Mouse (Mus musculus) layer of hippocampus, postnatal 14 days (tissue): Measurements from ENCODE around the gene Sympk. TPM values are rescaled to one million over a fixed set of nuclear protein-coding genes. Genes with fewer than 3 reads are reported as not detected.
"Not testable (repeated sequence)": the region's sequence is repeated elsewhere in the genome, so short reads cannot be mapped to it uniquely, and the experiment has no call there.

Experiments used
- DNase-seq, 2 experiments: peaks; one replicate each; pipeline ENCODE4 v3.0.0; 2021 to 2022; ENCODE audit warnings: low spot score in 2 of 2, mixed read lengths in 1 of 2
- total RNA-seq, 2 experiments: library from RNA; stranded (reverse); gene quantifications; 2 replicates each; pipeline ENCODE4 v1.2.3; 2021

The Sympk gene
- total RNA-seq, 2 experiments from 2014 or later: 103 to 105 TPM

DNA sequence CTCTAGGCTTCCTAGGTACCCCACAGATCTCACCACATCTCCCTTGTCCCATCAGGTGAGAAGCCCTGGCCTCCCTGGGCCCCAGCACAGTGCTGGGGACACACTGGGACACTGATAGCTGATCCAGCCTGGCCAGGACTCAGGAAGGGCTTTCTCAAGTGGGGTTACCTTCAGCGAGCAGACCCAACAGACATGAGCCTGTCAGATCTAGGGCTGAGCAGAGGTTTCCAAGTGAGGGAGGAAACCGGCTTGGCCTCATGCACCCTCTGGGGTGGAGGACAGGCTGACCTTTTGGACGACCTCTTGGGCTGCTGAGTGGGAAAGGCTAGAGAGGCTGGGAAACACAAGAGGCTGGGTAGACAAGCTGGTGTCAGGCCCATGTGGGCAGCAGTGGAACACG lies 27.0 kb downstream of the Sympk start:
- DNase-seq: no peak

DNA sequence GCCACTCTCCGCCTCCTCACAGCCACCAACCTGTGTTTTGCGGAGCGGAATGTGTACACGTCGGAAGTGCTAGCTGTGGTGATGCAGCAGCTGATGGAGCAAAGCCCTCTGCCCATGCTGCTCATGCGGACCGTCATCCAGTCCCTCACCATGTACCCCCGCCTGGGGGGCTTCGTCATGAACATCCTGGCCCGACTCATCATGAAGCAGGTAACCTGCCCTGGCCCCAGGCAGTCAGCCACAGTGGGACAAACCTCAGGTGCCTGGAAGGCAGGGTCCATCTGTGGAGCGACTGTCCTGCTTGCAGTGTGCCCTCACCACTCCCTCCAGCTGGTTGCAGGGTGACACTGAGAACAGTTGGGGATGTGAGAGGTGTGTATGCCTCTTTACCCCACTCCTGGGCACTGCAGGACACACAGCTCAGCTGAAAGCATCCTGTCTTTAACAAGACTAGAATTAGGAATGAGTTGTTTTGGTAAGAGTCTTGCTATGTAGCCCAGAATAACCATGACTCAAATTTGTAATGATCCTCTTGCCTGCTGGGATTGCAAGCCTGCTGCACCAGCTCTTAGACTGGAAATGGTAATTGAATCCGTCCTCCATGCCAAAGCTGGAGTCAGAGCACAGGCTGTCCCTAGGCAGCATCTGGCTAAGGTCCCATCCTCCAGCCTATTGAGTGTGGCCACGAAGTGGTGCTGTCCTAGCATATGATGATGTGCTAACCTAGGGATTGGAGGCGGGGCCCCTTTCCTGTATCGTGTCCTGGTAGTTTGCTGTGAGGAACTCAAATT lies 28.4 kb downstream of the Sympk start:
- DNase-seq: peak; percentile 42 to 77

DNA sequence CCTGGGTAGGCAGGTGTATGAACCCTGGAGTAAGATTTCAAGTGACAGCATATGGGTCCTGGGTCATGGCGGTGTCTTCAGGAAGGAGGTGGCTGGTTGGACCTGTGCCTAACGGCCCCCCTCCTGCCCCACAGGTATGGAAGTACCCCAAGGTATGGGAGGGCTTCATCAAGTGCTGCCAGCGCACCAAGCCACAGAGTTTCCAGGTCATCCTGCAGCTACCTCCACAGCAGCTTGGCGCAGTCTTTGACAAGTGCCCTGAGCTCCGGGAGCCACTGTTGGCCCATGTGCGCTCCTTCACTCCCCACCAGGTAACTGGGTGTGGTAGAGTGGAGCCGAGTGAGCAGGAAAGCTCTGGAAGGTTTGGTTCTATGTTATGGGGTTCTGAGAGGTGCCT lies 29.0 kb downstream of the Sympk start:
- no peak for DNase-seq

DNA sequence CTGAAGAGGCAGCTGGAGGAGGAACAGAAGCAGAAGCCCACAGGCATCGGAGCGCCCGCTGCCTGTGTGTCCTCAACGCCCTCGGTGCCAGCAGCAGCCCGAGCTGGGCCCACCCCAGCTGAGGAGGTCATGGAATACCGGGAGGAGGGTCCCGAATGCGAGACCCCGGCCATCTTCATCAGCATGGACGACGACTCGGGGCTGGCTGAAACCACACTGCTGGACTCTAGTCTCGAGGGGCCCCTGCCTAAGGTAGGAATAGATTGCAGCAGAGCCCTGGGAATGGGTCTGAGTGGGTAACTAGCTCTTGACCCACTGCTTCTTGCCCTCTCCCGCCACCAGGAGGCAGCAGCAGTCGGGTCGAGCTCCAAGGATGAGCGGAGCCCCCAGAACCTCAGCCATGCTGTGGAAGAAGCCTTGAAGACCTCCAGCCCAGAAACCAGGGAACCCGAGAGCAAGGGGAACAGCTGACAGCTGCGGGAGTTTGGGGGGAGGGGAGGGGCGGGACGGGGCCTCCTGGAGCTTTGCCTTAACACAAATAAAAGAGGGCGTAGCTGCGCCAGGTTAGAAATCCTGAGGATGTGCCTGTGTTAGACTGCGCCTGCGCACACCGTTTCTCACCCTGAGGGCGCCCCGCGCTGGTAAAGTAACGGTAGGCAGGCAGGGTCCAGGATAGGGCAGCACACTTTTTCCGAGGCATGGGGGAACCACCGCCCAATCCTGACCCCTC lies 30.0 kb downstream of the Sympk start, which contains the start of gene Rsph6a:
TSS of gene Rsph6a (plus strand) at position 644 of the 730 bp plus-strand sequence.
- DNase-seq: peak; percentile 45 to 53

DNA sequence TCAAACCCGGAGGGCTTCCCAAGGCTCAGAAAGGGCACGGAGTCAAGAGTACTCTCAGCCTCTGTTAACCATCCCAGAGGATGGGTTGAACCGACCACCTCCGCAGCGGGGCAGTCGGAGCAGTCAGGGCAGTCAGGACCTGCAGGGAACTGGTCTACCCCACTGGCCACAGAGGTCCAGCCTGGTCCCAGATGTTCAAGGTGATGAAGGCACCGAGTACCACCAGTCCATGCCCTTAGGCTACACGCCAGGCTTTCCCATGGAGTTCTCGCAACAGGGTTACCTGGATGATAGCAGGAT lies 30.6 kb downstream of the Sympk start:
- DNase-seq: no peak

DNA sequence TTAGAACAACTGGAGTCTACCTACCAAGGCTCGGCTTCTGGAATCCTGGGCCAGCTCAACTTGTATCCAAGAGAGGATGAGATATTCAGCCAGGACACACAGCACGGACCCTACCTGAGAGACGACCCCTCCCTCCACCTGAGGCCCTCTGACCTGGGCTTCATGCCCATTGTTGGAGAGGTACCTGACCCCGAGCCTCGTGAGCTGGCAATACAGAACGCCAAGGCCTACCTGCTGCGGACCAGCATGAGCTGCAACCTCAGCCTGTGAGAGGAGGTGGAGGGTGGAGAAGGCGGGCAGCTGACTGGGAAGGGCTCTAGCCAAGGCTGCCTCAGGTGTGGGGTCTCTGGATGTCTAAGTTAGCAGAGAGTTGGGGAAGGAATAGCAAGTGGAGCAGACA lies 30.9 kb downstream of the Sympk start:
- DNase-seq: no peak

DNA sequence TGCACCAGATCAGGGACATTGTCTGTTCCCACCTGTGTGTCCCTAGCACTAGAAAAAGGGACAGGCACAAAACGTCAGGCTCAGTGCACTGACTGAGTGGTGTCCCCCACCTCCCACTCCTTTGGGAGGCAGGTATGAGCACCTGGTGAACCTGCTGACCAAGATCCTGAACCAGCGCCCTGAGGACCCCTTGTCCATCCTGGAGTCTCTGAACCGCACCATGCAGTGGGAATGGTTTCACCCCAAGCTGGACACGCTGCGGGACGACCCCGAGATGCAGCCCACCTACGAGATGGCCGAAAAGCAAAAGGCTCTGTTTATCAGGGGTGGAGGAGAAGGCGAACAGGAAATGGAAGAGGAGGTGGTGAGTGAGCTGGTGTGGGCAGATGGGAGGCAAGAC lies 33.2 kb downstream of the Sympk start:
- no peak for DNase-seq

DNA sequence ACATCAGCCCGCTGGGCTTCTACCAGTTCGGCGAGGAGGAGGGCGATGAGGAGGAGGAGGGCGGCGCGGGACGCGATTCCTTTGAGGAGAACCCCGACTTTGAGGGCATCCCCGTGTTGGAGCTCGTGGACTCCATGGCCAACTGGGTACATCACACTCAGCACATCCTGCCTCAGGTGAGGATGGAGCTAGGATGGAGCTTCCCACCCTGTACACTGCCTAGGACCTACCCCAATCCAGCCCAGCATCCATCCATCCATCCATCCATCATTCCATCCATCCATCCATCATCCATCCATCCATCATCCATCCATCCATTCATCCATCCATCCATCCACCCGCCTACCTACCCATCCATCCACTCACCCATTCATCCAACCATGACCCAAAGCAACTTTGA lies 41.7 kb downstream of the Sympk start:
- no peak for DNase-seq

DNA sequence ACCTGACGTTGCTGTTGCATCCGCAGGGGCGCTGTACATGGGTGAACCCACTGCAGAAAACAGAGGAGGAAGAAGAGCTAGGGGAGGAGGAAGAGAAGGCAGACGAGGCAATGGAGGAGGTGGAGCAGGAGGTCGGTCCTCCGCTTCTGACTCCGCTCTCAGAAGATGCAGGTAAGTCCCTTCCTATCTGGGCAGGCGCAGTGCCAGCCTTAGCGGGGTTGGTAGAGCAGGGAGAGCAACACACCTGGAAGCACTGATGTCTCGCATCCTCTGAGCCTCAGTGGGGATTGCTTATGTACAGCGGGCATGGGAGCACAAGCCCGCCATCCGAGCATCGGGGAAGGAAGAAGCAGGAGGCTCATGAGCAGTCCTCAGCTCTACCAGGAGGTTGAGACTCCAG lies 42.9 kb downstream of the Sympk start:
- no peak for DNase-seq

DNA sequence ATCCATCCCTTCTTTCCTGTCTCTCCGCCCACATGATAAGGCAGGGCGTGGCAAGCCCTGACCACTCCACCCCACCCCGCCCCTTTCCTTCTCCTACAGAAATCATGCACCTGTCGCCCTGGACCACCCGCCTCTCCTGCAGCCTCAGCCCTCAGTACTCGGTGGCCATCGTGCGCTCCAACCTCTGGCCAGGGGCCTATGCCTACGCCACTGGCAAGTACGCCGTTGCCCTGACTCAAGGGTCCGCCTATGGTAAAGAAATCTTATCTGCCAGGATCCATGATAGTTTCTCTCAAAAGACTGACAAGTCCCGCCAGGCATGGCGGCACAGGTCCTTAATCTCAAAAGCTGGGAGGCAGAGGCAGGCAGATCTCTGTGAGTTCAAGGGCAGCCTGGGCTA lies 43.8 kb downstream of the Sympk start:
- DNase-seq: no peak

DNA sequence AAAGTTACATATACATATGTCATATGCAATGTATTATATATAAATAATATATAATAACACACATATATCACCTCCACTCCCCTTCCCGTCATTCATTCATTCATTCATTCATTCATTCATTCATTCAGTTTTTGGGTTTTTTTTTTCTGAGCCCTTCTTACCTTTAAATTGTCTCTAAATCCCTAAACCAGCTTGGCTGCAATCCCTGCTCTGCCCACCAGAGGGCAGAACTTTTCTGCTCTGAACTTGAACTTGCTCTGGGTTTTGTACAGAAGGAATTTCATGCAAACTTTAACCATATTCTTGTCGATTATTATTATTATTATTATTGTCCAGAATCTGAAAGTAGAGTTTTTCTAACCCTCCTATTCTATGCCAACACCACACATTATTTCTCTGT lies 44.5 kb downstream of the Sympk start:
- peak in 1 of 2 experiments; percentile 67 for DNase-seq

DNA sequence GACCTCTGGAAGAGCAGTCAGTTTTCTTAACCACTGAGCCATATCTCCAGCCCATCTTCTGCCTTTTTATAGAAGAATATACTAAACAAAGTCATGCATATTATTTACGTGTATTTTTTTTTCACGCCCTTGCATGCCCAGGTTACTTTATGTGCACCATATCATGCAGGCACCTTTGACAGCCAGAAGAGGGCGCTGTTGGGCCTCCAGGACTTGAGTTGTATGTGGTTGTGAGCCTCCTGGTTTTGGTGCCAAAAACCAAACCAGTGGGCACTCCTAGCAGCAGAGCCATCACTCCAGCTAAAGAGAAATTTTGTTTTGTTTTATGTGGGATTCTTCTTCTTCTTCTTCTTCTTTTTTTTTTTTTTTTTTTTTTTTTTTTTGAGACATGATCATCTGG lies 45.3 kb downstream of the Sympk start:
- DNase-seq: no peak

DNA sequence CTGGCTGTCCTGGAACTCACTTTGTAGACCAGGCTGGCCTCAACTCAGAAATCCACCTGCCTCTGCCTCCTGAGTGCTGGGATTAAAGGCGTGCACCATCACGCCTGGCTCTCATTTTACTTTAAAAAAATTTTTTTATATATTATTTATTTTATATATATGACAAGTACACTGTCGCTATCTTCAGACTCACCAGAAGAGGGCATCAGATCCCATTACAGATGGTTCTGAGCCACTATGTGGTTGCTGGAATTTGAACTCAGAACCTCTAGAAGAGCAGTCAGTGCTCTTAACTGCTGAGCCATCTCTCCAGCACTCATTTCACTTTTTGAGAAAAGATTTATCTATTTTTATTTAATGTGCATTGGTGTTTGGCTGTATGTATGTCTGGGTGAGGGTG lies 46.8 kb downstream of the Sympk start:
- not testable (repeated sequence) for DNase-seq

DNA sequence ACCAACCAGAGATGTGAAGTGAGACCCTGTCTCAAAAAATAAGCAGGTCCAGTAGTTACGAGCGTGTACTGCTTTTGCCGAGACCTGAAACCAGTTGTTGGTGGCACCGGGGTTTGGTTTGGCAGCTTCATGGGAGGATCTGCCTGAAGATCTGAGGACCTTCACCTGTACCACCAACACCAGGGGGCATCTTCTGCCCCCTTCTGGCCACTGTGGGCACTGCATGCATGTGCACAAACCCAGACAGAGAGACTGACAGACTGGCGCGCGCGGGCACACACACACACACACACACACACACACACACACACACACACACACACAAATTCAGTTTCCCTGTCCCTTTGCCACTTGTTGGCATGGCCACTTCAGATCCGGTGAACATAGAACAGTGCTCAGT lies 49.3 kb downstream of the Sympk start:
- no peak for DNase-seq

DNA sequence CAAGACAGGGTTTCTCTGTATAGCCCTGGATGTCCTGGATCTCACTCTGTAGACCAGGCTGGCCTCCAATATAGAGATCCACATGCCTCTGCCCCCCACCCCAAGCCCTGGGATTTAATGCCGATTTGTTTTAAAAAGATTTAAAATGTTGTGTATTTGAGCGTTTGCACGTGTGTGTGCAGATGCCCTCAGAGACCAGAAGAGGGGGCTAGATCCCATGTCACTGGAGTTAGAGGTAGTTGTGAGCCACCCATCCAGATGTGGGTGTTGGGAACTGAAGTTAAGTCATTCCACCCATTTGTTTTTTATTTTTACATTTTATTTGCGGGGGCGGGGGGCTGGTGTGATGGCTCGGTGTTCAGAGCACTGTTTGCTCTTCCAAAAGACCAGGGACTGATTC lies 50.3 kb downstream of the Sympk start:
- DNase-seq: no peak

DNA sequence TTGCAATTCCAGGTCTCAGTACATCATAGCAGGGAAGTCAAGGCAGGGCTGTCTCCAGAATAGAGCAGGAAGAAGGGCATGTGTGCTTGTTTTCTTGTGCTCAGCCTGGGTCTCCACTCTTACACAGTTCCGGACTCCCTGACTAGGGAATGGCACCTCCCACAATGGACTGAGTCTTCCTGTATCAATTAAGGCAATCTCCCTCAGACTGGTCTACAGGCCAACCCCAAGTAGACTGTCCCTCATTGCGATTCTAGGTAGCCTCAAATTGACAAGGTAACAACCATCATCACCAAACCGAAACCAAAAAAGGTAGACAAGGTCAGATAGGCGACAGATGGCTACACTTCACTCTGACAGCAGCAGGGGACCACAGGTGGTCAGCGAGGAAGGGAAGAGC lies 51.1 kb downstream of the Sympk start:
- DNase-seq: no peak

DNA sequence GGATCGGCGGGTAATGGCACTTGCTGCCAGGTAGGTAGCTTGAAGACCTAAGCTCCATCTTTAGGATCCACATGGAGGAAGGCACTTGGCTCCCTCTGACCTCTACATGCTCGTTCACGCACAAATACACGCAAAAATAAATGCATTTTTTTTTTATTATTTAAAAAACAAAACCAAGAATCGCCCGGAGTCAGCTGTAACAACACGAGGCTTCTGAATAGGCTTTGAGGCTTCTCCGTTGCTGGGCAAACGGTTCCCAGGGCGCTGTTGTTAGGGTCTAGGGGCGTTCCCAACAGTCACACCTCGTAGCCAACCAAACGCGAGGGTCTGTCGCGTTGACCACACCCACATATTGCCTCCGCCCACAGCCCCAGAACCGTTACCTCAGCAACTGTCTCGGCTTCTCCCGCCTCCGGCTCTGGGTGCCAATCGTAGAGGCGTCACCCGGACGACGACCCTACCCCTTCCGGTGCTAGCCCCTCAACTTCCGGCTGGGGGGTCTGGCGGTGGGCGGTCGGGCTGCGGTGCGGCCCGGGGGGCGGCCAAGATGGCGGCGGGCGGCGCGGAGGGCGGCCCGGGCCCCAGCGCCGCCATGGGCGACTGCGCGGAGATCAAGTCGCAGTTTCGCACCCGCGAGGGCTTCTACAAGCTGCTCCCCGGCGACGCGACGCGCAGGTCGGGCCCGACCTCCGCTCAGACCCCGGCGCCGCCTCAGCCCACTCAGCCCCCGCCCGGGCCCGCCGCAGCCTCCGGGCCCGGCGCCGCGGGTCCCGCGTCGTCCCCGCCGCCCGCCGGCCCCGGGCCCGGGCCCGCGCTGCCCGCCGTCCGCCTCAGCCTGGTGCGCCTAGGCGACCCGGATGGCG lies 51.8 kb downstream of the Sympk start, which contains the start of gene Dmwd:
TSS of gene Dmwd (plus strand) at position 505 of the 863 bp plus-strand sequence.
- peak; percentile 93 to 99 for DNase-seq

DNA sequence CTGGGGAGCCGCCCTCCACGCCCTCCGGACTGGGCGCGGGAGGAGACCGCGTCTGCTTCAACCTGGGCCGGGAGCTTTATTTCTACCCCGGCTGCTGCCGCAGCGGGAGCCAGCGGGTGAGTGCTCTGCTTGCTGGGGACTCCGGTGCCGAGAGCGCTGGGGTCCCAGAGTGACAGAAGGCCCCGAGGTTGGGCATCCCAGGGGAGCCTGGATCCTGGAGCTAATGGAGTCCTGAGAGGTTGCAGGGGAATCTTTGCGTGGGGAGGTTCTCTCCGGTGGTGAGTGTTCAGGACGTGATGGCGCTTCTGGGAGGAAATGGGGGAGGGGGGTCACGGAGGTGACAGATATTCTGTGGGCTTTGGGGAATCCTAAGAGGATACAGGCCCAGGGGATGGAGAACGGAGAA lies 52.4 kb downstream of the Sympk start:
- DNase-seq: no peak

DNA sequence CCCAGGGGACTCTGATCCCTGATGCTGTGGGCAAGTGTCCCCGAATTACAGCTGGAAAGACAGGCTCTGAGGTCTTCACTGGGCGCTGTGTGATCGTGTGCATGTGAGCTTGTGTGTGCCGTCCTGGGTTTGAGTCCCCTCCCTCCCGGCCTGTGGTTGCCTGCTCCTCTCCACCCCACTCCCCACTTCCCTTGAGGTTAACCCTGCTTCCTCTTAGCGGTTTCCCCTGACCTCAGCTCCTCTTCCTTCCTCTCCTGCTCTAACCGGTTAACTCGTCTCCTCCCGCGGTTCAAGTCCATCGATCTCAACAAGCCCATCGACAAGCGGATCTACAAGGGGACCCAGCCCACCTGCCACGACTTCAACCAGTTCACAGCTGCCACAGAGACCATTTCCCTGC lies 53.6 kb downstream of the Sympk start:
- no peak for DNase-seq

DNA sequence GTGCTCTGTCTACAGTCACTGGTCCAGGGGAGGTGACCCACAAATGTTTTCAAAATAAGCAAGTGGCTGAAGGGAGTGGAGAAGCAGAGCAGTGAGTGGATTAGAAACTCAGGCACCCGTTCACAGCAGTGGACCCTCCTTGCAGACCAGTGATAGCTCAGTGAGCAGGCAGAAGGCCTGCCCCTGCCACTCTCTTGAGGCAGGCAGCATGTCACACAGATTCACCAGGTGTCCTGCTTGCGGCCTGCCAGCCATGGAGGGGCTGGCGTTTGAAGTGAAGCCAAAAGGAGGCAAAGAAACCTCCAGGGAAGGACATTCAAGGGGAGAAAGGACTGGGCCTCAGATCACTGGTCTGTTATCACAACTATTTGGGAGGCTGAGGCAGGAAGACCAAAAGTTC lies 54.6 kb downstream of the Sympk start:
- DNase-seq: no peak

DNA sequence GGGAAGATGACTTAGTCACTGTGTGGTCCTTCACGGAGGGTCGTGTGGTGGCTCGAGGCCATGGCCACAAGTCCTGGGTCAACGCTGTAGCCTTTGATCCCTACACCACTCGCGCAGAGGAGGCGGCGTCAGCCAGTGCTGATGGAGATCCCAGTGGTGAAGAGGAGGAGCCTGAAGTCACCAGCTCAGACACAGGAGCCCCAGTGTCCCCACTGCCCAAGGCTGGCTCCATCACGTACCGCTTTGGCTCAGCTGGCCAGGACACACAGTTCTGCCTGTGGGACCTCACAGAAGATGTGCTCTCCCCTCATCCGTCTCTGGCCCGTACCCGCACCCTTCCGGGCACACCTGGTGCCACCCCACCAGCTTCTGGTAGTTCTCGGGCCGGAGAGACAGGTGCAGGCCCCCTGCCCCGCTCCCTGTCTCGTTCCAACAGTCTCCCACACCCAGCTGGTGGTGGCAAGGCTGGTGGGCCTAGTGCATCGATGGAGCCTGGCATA lies 56.3 kb downstream of the Sympk start:
- no peak for DNase-seq

DNA sequence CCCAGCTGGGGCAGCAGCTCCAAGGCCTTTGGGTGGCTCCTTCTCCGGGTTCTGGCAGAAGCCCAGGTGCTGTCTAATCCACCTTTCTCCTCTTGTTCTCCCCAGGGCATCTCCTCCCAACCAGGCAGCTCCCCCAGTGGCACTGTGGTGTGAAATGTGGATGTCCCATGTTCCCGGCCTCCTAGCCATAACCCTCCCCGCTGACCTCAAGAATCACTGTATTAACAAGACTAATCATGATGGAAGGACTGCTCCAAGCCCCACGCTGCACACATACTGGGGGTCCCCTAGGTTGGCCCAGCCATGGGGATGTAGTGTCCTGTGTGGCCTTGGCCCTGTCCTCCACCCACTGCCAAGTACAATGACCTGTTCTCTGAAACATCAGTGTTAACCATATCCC lies 58.0 kb downstream of the Sympk start:
- no peak for DNase-seq
